Mouse (Mus musculus) neural tube, embryonic 11.5 days (tissue): ENCODE results near the gene Slc22a14. TPM values are rescaled to one million over a fixed set of nuclear protein-coding genes. Genes with fewer than 3 reads are reported as not detected.
"Not testable (repeated sequence)": the region's sequence is repeated elsewhere in the genome, so short reads cannot be mapped to it uniquely, and the experiment has no call there.

Experiments used
- ATAC-seq: fragments of 200-750 bp; cut with Nextera tagmentation; 2 replicates; pipeline ENCODE4 v1.8.0; 2017; ENCODE audit warnings: moderate number of reproducible peaks, mild to moderate bottlenecking, moderate TSS enrichment, moderate library complexity; ENCODE audit not compliant: insufficient read depth, low FRiP score, low TSS enrichment
- DNase-seq: peaks from one replicate; pipeline ENCODE4 v3.0.0-alpha.2; 2015; ENCODE audit warnings: low spot score
- H3K27ac ChIP-seq: fragments of 300-500 bp; sonication (generic); 2 replicates; pipeline ENCODE4 v1.5.1; 2014; ENCODE audit warnings: low read depth, mild to moderate bottlenecking, low read length
- H3K27me3 ChIP-seq: fragments of 300-500 bp; sonication (generic); 2 replicates; pipeline ENCODE4 v1.6.1; 2014; ENCODE audit warnings: mild to moderate bottlenecking, low read length, mixed read lengths; ENCODE audit not compliant: control insufficient read depth, insufficient read depth
- H3K36me3 ChIP-seq: fragments of 300-500 bp; sonication (generic); 2 replicates; pipeline ENCODE4 v1.6.1; 2014; ENCODE audit warnings: mild to moderate bottlenecking, low read length, moderate library complexity, mixed read lengths; ENCODE audit not compliant: control insufficient read depth, insufficient read depth
- H3K4me1 ChIP-seq: fragments of 300-500 bp; sonication (generic); 2 replicates; pipeline ENCODE4 v1.6.1; 2014; ENCODE audit warnings: low read length, mixed read lengths; ENCODE audit not compliant: control insufficient read depth, insufficient read depth
- H3K4me2 ChIP-seq: fragments of 300-500 bp; sonication (generic); 2 replicates; pipeline ENCODE4 v1.6.1; 2014; ENCODE audit warnings: low read depth, mild to moderate bottlenecking, moderate library complexity
- H3K4me3 ChIP-seq: fragments of 300-500 bp; sonication (generic); 2 replicates; pipeline ENCODE4 v1.5.1; 2014; ENCODE audit warnings: low read depth, low read length
- H3K9ac ChIP-seq: fragments of 300-500 bp; sonication (generic); 2 replicates; pipeline ENCODE4 v1.6.1; 2014; ENCODE audit warnings: mild to moderate bottlenecking, low read length
- H3K9me3 ChIP-seq: fragments of 300-500 bp; sonication (generic); 2 replicates; pipeline ENCODE4 v1.6.1; 2016; ENCODE audit warnings: low read length; ENCODE audit not compliant: control insufficient read depth
- WGBS: fragments of 180-500 bp; shearing (Covaris S2); extraction: QIAGEN DNeasy Blood & Tissue Kit; methylation state at CpG from one replicate; pipeline ENCODE4 v1.1.7; 2014; 5-methylcytosine and 5-hydroxymethylcytosine counted together
- polyA plus RNA-seq: library from polyadenylated mRNA; unstranded; fragments of >200 nt; fragmentation: Nextera tagmentation; extraction: Ambion mirVana; gene quantifications from 2 replicates; pipeline ENCODE4 v1.2.1, GENCODE M21; 2014

Slc22a14 gene
- polyA plus RNA-seq, 1 experiment from 2014 or later: not detected

- WGBS: 89% methylated on average over 6 of the region's 6 CpGs
- Histone ChIP-seq H3K36me3 (no peaks in the 10 kb centered on the region), H3K9ac (no peak overlapping the region), H3K4me3 (no peak overlapping the region), H3K9me3 (no peaks in the 10 kb centered on the region), H3K4me2 (no peak overlapping the region), H3K27me3 (no peaks in the 10 kb centered on the region), H3K27ac (no peak overlapping the region), H3K4me1 (no peaks in the 10 kb centered on the region)
- ATAC-seq (no peak), DNase-seq (no peak)
Measured at GRCm38 (mm10) chr9:119268120-119268519, 97.2 kb downstream of the Slc22a14 start.

GRCm38 (mm10) chr9:119266121-119266395, 99.3 kb downstream of the Slc22a14 start:
- not testable (repeated sequence) for ATAC-seq, H3K9ac ChIP-seq, H3K4me1 ChIP-seq, H3K36me3 ChIP-seq, DNase-seq, H3K4me2 ChIP-seq, H3K27ac ChIP-seq, H3K27me3 ChIP-seq, H3K9me3 ChIP-seq, H3K4me3 ChIP-seq
- 92% methylated on average over 5 of the region's 5 CpGs for WGBS

- H3K36me3 ChIP-seq, H3K4me2 ChIP-seq, ATAC-seq, H3K27me3 ChIP-seq, H3K4me3 ChIP-seq, H3K27ac ChIP-seq, DNase-seq, H3K9ac ChIP-seq, H3K9me3 ChIP-seq, H3K4me1 ChIP-seq: not testable (repeated sequence)
- WGBS: 94% methylated on average over 1 of the region's 1 CpGs
Measured at GRCm38 (mm10) chr9:119265373-119266120, 99.8 kb downstream of the Slc22a14 start.

DNA sequence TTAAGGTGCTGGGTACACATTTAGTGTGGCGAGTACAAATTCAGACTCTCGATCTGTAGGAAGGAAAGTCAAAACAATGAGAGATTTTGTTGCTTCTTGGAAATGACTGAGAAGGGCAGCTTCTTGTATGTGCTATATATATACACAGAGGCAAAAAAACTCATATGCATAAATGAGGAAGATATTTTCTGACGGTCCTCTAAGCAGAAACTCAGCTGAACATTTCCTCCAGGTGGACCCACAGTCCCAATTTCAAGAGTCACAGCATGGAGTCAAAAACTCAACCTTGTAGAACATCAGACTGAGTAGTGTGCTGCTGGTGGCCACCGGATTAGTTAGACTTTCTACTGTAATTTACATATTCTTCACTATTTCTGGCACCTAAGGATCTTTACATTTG, 102.3 kb downstream of the Slc22a14 start:
- Histone ChIP-seq H3K4me3 (no peak overlapping the region), H3K9me3 (no peaks in the 10 kb centered on the region), H3K4me2 (no peak overlapping the region), H3K27ac (no peak overlapping the region), H3K4me1 (no peaks in the 10 kb centered on the region), H3K27me3 (no peaks in the 10 kb centered on the region), H3K36me3 (peaks cover under 1% of the 10 kb centered on the region; the same call in 1 of the 2 replicates), H3K9ac (no peak overlapping the region)
- WGBS: 92% methylated on average over 4 of the region's 4 CpGs
- ATAC-seq (no peak), DNase-seq (no peak)

DNA sequence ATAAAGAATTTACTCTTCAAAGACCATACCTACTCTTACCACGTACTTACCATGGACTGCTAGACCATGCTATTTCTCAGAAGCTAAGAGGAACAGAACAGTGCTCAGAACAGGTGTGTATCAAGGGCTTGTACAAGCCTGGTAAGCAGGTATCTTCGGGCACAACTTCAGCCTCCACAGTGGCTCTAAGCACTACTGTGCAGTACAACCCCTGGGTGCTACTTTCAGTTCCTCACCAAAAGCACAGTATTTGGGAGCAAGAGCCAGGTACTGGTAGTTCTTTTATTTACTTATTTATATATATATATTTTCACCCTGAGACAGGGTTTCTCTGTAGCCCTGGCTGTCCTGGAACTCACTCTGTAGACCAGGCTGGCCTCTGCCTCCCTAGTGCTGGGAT, 104.5 kb downstream of the Slc22a14 start:
- H3K4me1 ChIP-seq: no peaks in the 10 kb centered on the region
- H3K4me2 ChIP-seq: no peak overlapping the region
- no peaks in the 10 kb centered on the region for H3K9me3 ChIP-seq
- H3K9ac ChIP-seq: no peak overlapping the region
- peaks cover 2% of the 10 kb centered on the region; the same call in 1 of the 2 replicates for H3K36me3 ChIP-seq
- no peak for ATAC-seq
- no peak for DNase-seq
- no peak overlapping the region for H3K4me3 ChIP-seq
- no peaks in the 10 kb centered on the region for H3K27me3 ChIP-seq
- 96% methylated on average over 2 of the region's 2 CpGs for WGBS
- H3K27ac ChIP-seq: no peak overlapping the region

DNA sequence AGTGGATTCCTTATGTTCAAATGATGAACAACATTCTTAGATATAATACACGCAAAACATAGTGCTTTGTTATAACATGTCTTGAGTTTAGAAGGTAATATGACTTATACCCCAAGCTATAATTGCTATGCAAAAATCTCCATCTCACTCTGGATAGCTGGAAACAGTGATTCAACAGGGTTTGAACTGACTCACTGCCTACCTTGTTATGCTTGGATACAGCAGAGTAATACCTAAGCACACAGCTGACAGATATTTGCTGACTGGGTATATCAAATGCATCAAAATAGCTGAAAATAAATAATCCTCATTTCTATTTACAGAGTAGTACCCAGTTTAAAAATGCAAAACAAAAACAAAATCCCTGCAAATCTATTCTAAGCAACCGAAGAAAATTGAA, 106.6 kb downstream of the Slc22a14 start:
- ATAC-seq: no peak
- no peak overlapping the region for H3K9ac ChIP-seq
- 96% methylated on average over 2 of the region's 2 CpGs for WGBS
- no peaks in the 10 kb centered on the region for H3K4me1 ChIP-seq
- H3K27me3 ChIP-seq: no peaks in the 10 kb centered on the region
- H3K9me3 ChIP-seq: no peaks in the 10 kb centered on the region
- no peak for DNase-seq
- no peak overlapping the region for H3K4me2 ChIP-seq
- peaks cover 2% of the 10 kb centered on the region; the same call in 1 of the 2 replicates for H3K36me3 ChIP-seq
- no peak overlapping the region for H3K4me3 ChIP-seq
- no peak overlapping the region for H3K27ac ChIP-seq

DNA sequence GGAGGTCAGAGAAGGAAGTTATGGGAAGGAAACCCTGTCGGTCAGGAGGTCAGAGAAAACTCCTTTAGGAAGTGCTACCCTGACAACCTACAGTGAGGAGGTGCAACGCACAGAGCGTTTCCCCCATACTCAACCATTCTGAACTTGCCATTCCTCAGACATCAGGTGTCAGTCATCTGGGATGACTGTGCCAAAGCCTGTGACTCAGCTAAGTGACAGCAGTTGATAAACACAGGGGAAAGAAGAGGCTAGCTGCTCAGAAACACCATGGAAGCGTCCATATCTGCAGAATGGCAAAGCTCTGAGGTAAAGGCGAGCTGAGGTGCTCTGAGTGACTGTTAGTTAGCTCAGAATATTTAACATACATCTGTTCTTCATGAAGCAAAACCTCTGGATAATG, 107.2 kb downstream of the Slc22a14 start:
- Histone ChIP-seq H3K27ac (no peak overlapping the region), H3K4me1 (no peaks in the 10 kb centered on the region), H3K9me3 (no peaks in the 10 kb centered on the region), H3K4me3 (no peak overlapping the region), H3K27me3 (no peaks in the 10 kb centered on the region), H3K36me3 (peaks cover 2% of the 10 kb centered on the region; the same call in 1 of the 2 replicates), H3K4me2 (no peak overlapping the region), H3K9ac (no peak overlapping the region)
- 84% methylated on average over 5 of the region's 5 CpGs for WGBS
- DNase-seq (no peak), ATAC-seq (no peak)

DNA sequence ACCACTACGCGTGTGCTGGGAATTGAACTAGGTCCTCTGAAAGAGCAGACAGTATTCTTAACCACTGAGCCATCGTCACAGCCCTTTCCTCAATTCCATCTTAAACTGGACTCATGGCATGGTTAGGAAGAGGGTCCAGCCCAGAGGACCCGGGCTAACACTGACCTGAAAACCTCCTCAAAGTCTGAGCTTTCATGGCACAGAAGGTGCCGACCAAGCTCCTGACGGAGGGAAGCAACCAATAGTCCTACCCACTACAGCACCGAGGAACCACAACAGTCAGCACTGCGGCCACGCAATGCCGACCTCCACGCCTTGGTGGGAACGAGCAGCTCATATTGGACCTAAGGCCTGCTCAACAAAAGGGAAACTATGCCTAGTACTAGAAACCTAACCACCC, 109.2 kb downstream of the Slc22a14 start:
- no peak overlapping the region for H3K4me2 ChIP-seq
- peaks cover 2% of the 10 kb centered on the region; the same call in 1 of the 2 replicates for H3K36me3 ChIP-seq
- 96% methylated on average over 12 of the region's 12 CpGs for WGBS
- H3K4me1 ChIP-seq: no peaks in the 10 kb centered on the region
- no peaks in the 10 kb centered on the region for H3K27me3 ChIP-seq
- H3K9ac ChIP-seq: no peak overlapping the region
- H3K27ac ChIP-seq: no peak overlapping the region
- no peaks in the 10 kb centered on the region for H3K9me3 ChIP-seq
- no peak for ATAC-seq
- no peak overlapping the region for H3K4me3 ChIP-seq
- DNase-seq: no peak

- no peak overlapping the region for H3K9ac ChIP-seq
- H3K36me3 ChIP-seq: peaks cover 2% of the 10 kb centered on the region; the same call in 1 of the 2 replicates
- H3K27ac ChIP-seq: no peak overlapping the region
- H3K9me3 ChIP-seq: no peaks in the 10 kb centered on the region
- no peaks in the 10 kb centered on the region for H3K4me1 ChIP-seq
- H3K4me2 ChIP-seq: no peak overlapping the region
- ATAC-seq: no peak
- no peak for DNase-seq
- 97% methylated on average over 1 of the region's 1 CpGs for WGBS
- no peak overlapping the region for H3K4me3 ChIP-seq
- no peaks in the 10 kb centered on the region for H3K27me3 ChIP-seq
Measured at GRCm38 (mm10) chr9:119255096-119255495, 110.3 kb downstream of the Slc22a14 start.
